Mouse (Mus musculus): Measurements from ENCODE around the gene Sec23ip. TPM values are rescaled to one million over a fixed set of nuclear protein-coding genes. Genes with fewer than 3 reads are reported as not detected.
A peak's percentile ranks its signal among the peaks of the same experiment; 100 is the strongest.

Sec23ip gene
- polyA plus RNA-seq, 1 experiment, result 88.4 TPM

DNA sequence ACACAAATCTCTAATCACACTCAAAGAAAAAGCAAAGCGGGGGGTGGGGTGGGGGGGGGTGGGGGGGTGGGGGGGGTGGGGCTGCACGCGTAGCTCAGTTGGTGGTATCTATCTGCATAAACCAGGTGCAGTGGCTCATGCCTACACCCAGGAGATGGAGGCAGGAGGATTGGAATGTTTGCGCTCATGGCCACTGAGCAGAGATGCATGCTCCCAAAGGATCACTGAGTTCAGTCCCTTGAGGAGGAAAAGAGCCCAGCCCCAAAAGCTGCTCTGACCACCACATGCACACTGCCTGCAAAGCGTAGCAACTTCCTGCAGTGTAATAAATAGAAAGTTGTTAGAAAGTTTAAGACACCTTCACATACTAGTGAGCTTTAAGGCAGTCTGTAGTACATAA lies 17.0 kb upstream of the Sec23ip start:
- H3K36me3 ChIP-seq (ENCODE audit: control insufficient read depth, insufficient read depth, low read length), result no peaks in the 10 kb centered on the region
- H3K4me3 ChIP-seq (ENCODE audit: control insufficient read depth, low read depth, low read length), result no peak overlapping the region
- TF ChIP-seq POLR2A (IDR thresholded peaks at IDR 0.05; ENCODE audit: control insufficient read depth, low read depth, low read length), result no peak
- no peak for TF ChIP-seq CTCF (IDR thresholded peaks at IDR 0.05; ENCODE audit: control insufficient read depth, insufficient read depth, insufficient replicate concordance, low read depth, low read length)
- no peaks in the 10 kb centered on the region for H3K27me3 ChIP-seq (ENCODE audit: control insufficient read depth, insufficient read depth, low read length)
- no peaks in the 10 kb centered on the region for H3K4me1 ChIP-seq (ENCODE audit: control insufficient read depth, insufficient read depth, low read length)
- no peak overlapping the region for H3K27ac ChIP-seq (ENCODE audit: control insufficient read depth, insufficient read depth, low read depth, low read length)

DNA sequence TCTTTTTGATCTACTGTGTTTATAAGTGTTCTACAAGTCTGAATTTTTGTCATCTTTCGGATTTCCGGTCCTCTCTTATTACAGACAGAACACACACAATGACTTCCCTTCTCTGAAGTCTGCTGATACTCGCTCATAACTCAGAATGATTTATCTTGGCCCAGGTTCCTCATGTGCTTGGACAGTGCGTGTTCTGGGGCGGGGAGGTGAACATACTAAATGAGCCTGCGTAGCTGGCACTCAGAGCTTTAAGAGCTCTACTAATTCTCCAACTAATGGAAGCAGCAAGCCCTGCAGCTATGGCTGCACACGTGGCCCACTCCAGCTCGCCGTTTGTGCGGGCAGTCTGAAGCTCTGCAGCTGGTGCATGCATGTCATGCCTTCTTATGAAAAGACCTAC lies 16.0 kb upstream of the Sec23ip start:
- H3K27me3 ChIP-seq (ENCODE audit: control insufficient read depth, insufficient read depth, low read length), result no peaks in the 10 kb centered on the region
- H3K4me3 ChIP-seq (ENCODE audit: control insufficient read depth, low read depth, low read length), result no peak overlapping the region
- H3K27ac ChIP-seq (ENCODE audit: control insufficient read depth, insufficient read depth, low read depth, low read length), result no peak overlapping the region
- H3K4me1 ChIP-seq (ENCODE audit: control insufficient read depth, insufficient read depth, low read length), result no peaks in the 10 kb centered on the region
- H3K36me3 ChIP-seq (ENCODE audit: control insufficient read depth, insufficient read depth, low read length), result no peaks in the 10 kb centered on the region
- TF ChIP-seq POLR2A (IDR thresholded peaks at IDR 0.05; ENCODE audit: control insufficient read depth, low read depth, low read length) (no peak), CTCF (IDR thresholded peaks at IDR 0.05; ENCODE audit: control insufficient read depth, insufficient read depth, insufficient replicate concordance, low read depth, low read length) (no peak)

DNA sequence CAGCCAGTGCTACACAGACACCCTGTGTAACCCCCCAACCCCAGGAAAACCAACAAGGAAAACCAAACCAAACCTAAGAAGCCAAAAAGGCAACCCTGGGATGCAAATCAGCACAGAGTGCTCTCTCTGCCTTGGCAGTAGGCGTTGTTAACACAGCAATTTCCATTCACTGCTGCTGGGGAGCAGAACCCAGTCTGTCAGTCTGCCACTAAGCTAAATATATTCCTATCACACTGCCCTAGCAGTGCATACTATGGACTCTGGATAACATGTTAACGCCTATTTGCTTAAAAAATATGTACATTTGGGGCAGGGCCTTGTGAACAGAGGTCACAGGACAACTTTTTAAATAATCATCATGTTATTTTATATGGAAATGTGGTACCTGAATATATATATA lies 13.2 kb upstream of the Sec23ip start:
- H3K36me3 ChIP-seq (ENCODE audit: control insufficient read depth, insufficient read depth, low read length), result no peaks in the 10 kb centered on the region
- no peak overlapping the region for H3K27ac ChIP-seq (ENCODE audit: control insufficient read depth, insufficient read depth, low read depth, low read length)
- H3K4me3 ChIP-seq (ENCODE audit: control insufficient read depth, low read depth, low read length), result no peak overlapping the region
- H3K4me1 ChIP-seq (ENCODE audit: control insufficient read depth, insufficient read depth, low read length), result no peaks in the 10 kb centered on the region
- H3K27me3 ChIP-seq (ENCODE audit: control insufficient read depth, insufficient read depth, low read length), result no peaks in the 10 kb centered on the region
- TF ChIP-seq CTCF (IDR thresholded peaks at IDR 0.05; ENCODE audit: control insufficient read depth, insufficient read depth, insufficient replicate concordance, low read depth, low read length), result no peak
- no peak for TF ChIP-seq POLR2A (IDR thresholded peaks at IDR 0.05; ENCODE audit: control insufficient read depth, low read depth, low read length)

DNA sequence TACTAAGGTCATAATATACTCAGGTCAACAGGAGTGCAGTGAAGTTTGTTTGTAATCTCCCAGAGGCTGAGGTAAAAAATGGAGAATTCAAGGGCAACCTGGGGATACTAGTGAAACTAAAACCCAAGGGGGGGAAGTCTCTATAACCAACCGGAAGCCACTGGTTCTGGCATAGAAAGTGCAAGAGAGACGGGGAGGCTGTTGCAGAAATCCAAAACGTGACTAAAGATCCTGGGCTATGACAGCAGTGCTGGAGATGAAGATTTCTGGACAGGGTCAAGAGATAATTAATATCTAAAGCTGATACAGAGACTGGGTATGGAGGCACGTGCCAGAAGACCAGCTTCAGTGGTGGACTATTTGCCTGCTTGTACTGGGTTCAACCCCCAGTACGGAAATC lies 6.7 kb upstream of the Sec23ip start:
- H3K4me3 ChIP-seq (ENCODE audit: control insufficient read depth, low read depth, low read length), result no peak overlapping the region
- no peaks in the 10 kb centered on the region for H3K36me3 ChIP-seq (ENCODE audit: control insufficient read depth, insufficient read depth, low read length)
- no peaks in the 10 kb centered on the region for H3K27me3 ChIP-seq (ENCODE audit: control insufficient read depth, insufficient read depth, low read length)
- H3K4me1 ChIP-seq (ENCODE audit: control insufficient read depth, insufficient read depth, low read length), result peaks cover 8% of the 10 kb centered on the region; the same call in 1 of the 2 replicates
- no peak overlapping the region for H3K27ac ChIP-seq (ENCODE audit: control insufficient read depth, insufficient read depth, low read depth, low read length)
- TF ChIP-seq POLR2A (IDR thresholded peaks at IDR 0.05; ENCODE audit: control insufficient read depth, low read depth, low read length), result no peak
- no peak for TF ChIP-seq CTCF (IDR thresholded peaks at IDR 0.05; ENCODE audit: control insufficient read depth, insufficient read depth, insufficient replicate concordance, low read depth, low read length)

DNA sequence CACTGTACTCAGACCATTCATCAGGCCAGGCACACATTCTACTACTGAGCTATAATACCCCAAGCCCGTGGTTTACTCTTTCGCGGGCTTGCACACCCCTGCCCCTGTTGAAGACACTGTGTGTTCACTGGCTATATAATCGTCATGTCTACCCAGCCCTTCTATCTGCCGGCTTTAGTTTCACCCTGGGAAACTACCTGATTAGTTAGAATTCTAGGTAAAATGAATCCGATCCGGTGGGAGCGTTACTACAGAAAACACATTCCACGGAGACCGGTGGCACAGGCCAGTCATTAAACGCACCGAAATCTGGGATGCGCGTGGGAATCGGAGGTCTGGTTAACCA lies 5.7 kb upstream of the Sec23ip start:
- H3K4me1 ChIP-seq (ENCODE audit: control insufficient read depth, insufficient read depth, low read length), result peaks cover 8% of the 10 kb centered on the region; the same call in 1 of the 2 replicates
- H3K27ac ChIP-seq (ENCODE audit: control insufficient read depth, insufficient read depth, low read depth, low read length), result no peak overlapping the region
- H3K27me3 ChIP-seq (ENCODE audit: control insufficient read depth, insufficient read depth, low read length), result no peaks in the 10 kb centered on the region
- peak overlapping the region; percentile 38 for H3K4me3 ChIP-seq (ENCODE audit: control insufficient read depth, low read depth, low read length)
- H3K36me3 ChIP-seq (ENCODE audit: control insufficient read depth, insufficient read depth, low read length), result no peaks in the 10 kb centered on the region
- TF ChIP-seq CTCF (IDR thresholded peaks at IDR 0.05; ENCODE audit: control insufficient read depth, insufficient read depth, insufficient replicate concordance, low read depth, low read length) (no peak), POLR2A (IDR thresholded peaks at IDR 0.05; ENCODE audit: control insufficient read depth, low read depth, low read length) (no peak)

DNA sequence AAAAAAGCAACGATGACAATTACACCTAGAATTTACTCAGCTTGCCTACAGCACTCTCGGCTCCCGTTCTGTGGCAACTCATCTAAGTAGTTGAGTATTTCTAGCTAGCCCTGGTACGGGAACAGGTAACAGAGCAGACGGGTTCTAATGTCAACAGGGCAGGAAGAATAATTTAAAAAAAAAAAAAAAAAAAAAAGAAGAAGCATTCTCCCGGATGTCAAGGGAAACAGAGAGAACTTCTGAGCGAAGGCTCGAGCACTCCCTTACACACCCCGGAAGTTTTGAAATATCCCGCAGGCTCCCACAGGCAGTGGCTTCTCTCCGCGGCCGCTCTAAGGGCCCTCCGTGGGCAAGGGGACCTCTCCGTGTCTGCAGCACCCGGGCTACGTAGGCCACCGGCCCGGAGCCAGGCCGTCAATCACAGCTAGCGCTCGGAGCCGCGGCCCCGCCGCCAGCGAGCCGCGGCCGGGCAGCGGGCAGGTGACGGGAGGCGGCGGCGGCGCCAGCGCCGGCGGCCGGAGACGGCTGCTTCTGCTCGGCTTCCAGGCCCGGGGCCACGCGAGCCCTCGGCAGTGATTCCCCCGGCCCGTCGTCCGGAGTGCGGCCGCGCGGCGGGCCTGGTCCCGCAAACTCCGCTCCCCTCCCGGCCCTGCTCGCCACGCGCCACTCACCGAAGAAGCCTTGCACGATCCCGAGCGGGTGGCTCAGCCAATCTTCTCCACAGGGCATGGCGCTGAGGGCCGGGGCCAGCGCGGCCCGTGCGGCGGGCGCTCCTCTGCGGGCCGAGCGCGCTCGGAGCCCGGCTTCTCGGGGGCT lies 5.1 kb upstream of the Sec23ip start:
- H3K36me3 ChIP-seq (ENCODE audit: control insufficient read depth, insufficient read depth, low read length), result no peaks in the 10 kb centered on the region
- peak overlapping the region; percentile 41 for H3K27ac ChIP-seq (ENCODE audit: control insufficient read depth, insufficient read depth, low read depth, low read length)
- H3K4me1 ChIP-seq (ENCODE audit: control insufficient read depth, insufficient read depth, low read length), result peaks cover 8% of the 10 kb centered on the region; the same call in 1 of the 2 replicates
- no peaks in the 10 kb centered on the region for H3K27me3 ChIP-seq (ENCODE audit: control insufficient read depth, insufficient read depth, low read length)
- H3K4me3 ChIP-seq (ENCODE audit: control insufficient read depth, low read depth, low read length), result peak overlapping the region; percentile 89
- TF ChIP-seq CTCF (IDR thresholded peaks at IDR 0.05; ENCODE audit: control insufficient read depth, insufficient read depth, insufficient replicate concordance, low read depth, low read length), result no peak
- no peak for TF ChIP-seq POLR2A (IDR thresholded peaks at IDR 0.05; ENCODE audit: control insufficient read depth, low read depth, low read length)

DNA sequence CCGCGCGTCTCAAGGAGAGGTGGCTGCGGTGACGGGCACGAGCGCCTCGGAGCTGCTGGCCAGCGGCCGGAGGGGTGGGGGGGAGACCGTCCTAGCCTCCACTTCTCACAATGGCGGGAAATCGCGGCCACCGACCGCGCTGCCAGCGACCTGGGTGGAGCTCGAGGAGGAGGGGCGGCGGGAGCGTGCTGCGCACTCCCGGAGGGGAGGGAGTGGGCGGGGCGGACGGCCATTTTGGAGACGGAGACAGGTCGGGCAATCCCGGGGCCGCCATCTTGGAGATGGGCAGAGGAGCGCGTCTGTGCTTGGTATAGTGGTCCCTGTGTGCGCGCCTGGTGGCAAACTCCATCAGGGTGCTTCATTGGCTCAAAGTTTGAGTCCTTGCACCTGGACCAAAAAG lies 4.4 kb upstream of the Sec23ip start, which contains the start of gene Mcmbp:
Mcmbp (minus strand) TSS at position 162 of the 400 bp plus-strand sequence.
- TF ChIP-seq CTCF (IDR thresholded peaks at IDR 0.05; ENCODE audit: control insufficient read depth, insufficient read depth, insufficient replicate concordance, low read depth, low read length) (no peak), POLR2A (IDR thresholded peaks at IDR 0.05; ENCODE audit: control insufficient read depth, low read depth, low read length) (peak; percentile 77)
- peak within 1 kb of the TSS; percentile 89 for H3K4me3 ChIP-seq (ENCODE audit: control insufficient read depth, low read depth, low read length)
- H3K36me3 ChIP-seq (ENCODE audit: control insufficient read depth, insufficient read depth, low read length), result no peaks in the 10 kb centered on the region

More for the DNA sequence above, 4.4 kb upstream of the Sec23ip start, which contains the start of gene Mcmbp:
- H3K4me1 ChIP-seq (ENCODE audit: control insufficient read depth, insufficient read depth, low read length), result peaks cover 8% of the 10 kb centered on the region; the same call in 1 of the 2 replicates
- H3K27ac ChIP-seq (ENCODE audit: control insufficient read depth, insufficient read depth, low read depth, low read length), result peak within 1 kb of the TSS; percentile 41
- H3K27me3 ChIP-seq (ENCODE audit: control insufficient read depth, insufficient read depth, low read length), result no peaks in the 10 kb centered on the region

Measured in testis, adult 2 months (tissue).